In genomic region chr14:62454136-62454535, GRCm38 (mm10) we compare ENCODE assay signal across 21 mouse cellular contexts. TPM values are rescaled to one million over a fixed set of nuclear protein-coding genes. Genes with fewer than 3 reads are reported as not detected.
DNase-seq lines count a peak whose midpoint lies in the region; ATAC-seq and TF ChIP-seq lines count a peak whose summit lies in the region.
"Had no signal": no experiment of that assay in that cellular context is flagged by ENCODE, and none has a peak within 500 bp of the region (broad histone marks: within the 10 kb centered on the region; RNA-seq: fewer than 3 reads in every experiment).

No protein-coding gene starts in this region.

- peak overlapping the region; percentile 15; the same call in 1 of the 2 replicates for H3K27ac ChIP-seq in heart, postnatal 0 days (ENCODE audit: low read depth)
- peak overlapping the region; percentile 78 for H3K27ac ChIP-seq in lung, embryonic 16.5 days (ENCODE audit: low read length)
- H3K27ac ChIP-seq in forebrain, embryonic 14.5 days (ENCODE audit: low read depth, low read length): peak overlapping the region; percentile 90
- peak overlapping the region; percentile 80 for H3K27ac ChIP-seq in neural tube, embryonic 15.5 days (replicated peaks)
- H3K27ac ChIP-seq: liver, embryonic 12.5 days; neural tube, embryonic 12.5 days had no signal

- no peaks in the 10 kb centered on the region for H3K36me3 ChIP-seq in heart, postnatal 0 days (replicated peaks; ENCODE audit: control insufficient read depth, insufficient read depth, low read length)
- H3K36me3 ChIP-seq in lung, embryonic 16.5 days (ENCODE audit: control insufficient read depth, insufficient read depth, low read length): no peaks in the 10 kb centered on the region
- no peaks in the 10 kb centered on the region for H3K36me3 ChIP-seq in forebrain, embryonic 14.5 days (ENCODE audit: control insufficient read depth, insufficient read depth, low read length)
- no peaks in the 10 kb centered on the region for H3K36me3 ChIP-seq in neural tube, embryonic 15.5 days
- H3K36me3 ChIP-seq: liver, embryonic 12.5 days; neural tube, embryonic 12.5 days had no signal

- 26% methylated on average over 3 of the region's 3 CpGs for WGBS in heart, postnatal 0 days
- 27% methylated on average over 3 of the region's 3 CpGs for WGBS in lung, embryonic 16.5 days
- 41% methylated on average over 3 of the region's 3 CpGs for whole genome bisulfite sequencing in lung, adult 2 months
- 25% methylated on average over 3 of the region's 3 CpGs for WGBS in forebrain, embryonic 14.5 days
- WGBS in neural tube, embryonic 15.5 days: 37% methylated on average over 3 of the region's 3 CpGs

- DNase-seq in heart, postnatal 0 days (ENCODE audit: low spot score): no peak
- no peak for DNase-seq in heart, adult 11 months
- no peak for DNase-seq in lung, adult 2 months
- DNase-seq in forebrain, embryonic 14.5 days (ENCODE audit: low spot score): peak; percentile 75
- no peak for DNase-seq in frontal cortex, postnatal 14 days (ENCODE audit: low spot score in 2 of 2)
- DNase-seq: cerebellum, postnatal 14 days; gastrocnemius, postnatal 36 days; heart, postnatal 14 days; lung, postnatal 4 days; midbrain, embryonic 14.5 days; retina, postnatal 1 day; spleen, adult 18-20 months had no signal

- no peak for TF ChIP-seq POLR2A in lung, adult 2 months (IDR thresholded peaks at IDR 0.05; ENCODE audit: borderline replicate concordance, extremely low read depth, low read depth, low read length)

- no peak overlapping the region for H3K4me2 ChIP-seq in heart, postnatal 0 days (ENCODE audit: low read depth, low read length)
- no peak overlapping the region for H3K4me2 ChIP-seq in lung, embryonic 16.5 days (ENCODE audit: low read depth, low read length)
- peak overlapping the region; percentile 30; the same call in 1 of the 2 replicates for H3K4me2 ChIP-seq in forebrain, embryonic 14.5 days (ENCODE audit: low read length)
- no peak overlapping the region for H3K4me2 ChIP-seq in neural tube, embryonic 15.5 days
- H3K4me2 ChIP-seq: liver, embryonic 12.5 days; neural tube, embryonic 12.5 days had no signal

- no peak for TF ChIP-seq CTCF in heart, postnatal 0 days (IDR thresholded peaks at IDR 0.05; ENCODE audit: low read depth)
- TF ChIP-seq CTCF in lung, adult 2 months (IDR thresholded peaks at IDR 0.05; ENCODE audit: insufficient read depth, low read length): no peak

- H3K4me1 ChIP-seq in heart, postnatal 0 days (ENCODE audit: control insufficient read depth, insufficient read depth): 0 out of 2 replicates have a peak, but pooled peaks cover 4% of the 10 kb centered on the region
- H3K4me1 ChIP-seq in lung, embryonic 16.5 days (replicated peaks; ENCODE audit: control insufficient read depth, insufficient read depth, low read length): peaks cover 12% of the 10 kb centered on the region; the same call in 1 of the 2 replicates
- no peaks in the 10 kb centered on the region for H3K4me1 ChIP-seq in lung, adult 2 months (ENCODE audit: control insufficient read depth, insufficient read depth, low read length)
- H3K4me1 ChIP-seq in forebrain, embryonic 14.5 days (ENCODE audit: control insufficient read depth, insufficient read depth, low read length): peaks cover 32% of the 10 kb centered on the region
- H3K4me1 ChIP-seq in neural tube, embryonic 15.5 days: peaks cover 33% of the 10 kb centered on the region
- H3K4me1 ChIP-seq: liver, embryonic 12.5 days; neural tube, embryonic 12.5 days had no signal

- H3K9ac ChIP-seq in heart, postnatal 0 days (replicated peaks; ENCODE audit: low read depth, low read length): no peak overlapping the region
- H3K9ac ChIP-seq in lung, embryonic 16.5 days (ENCODE audit: low read length): no peak overlapping the region
- H3K9ac ChIP-seq in forebrain, embryonic 14.5 days (ENCODE audit: low read length): no peak overlapping the region
- H3K9ac ChIP-seq in neural tube, embryonic 15.5 days (replicated peaks): no peak overlapping the region
- H3K9ac ChIP-seq: liver, embryonic 12.5 days; neural tube, embryonic 12.5 days had no signal

- no peaks in the 10 kb centered on the region for H3K27me3 ChIP-seq in heart, postnatal 0 days (ENCODE audit: control insufficient read depth, insufficient read depth, low read length)
- H3K27me3 ChIP-seq in lung, embryonic 16.5 days (ENCODE audit: control insufficient read depth, insufficient read depth, low read depth, low read length): no peaks in the 10 kb centered on the region
- no peaks in the 10 kb centered on the region for H3K27me3 ChIP-seq in forebrain, embryonic 14.5 days (replicated peaks; ENCODE audit: control insufficient read depth, insufficient read depth, low read length)
- H3K27me3 ChIP-seq in neural tube, embryonic 15.5 days (replicated peaks): 0 out of 2 replicates have a peak, but pooled peaks cover 3% of the 10 kb centered on the region
- H3K27me3 ChIP-seq: liver, embryonic 12.5 days; neural tube, embryonic 12.5 days had no signal

- H3K4me3 ChIP-seq in heart, postnatal 0 days (ENCODE audit: low read depth, low read length): no peak overlapping the region
- H3K4me3 ChIP-seq in lung, embryonic 16.5 days (ENCODE audit: low read length): no peak overlapping the region
- no peak overlapping the region for H3K4me3 ChIP-seq in lung, adult 2 months (replicated peaks; ENCODE audit: extremely low read depth, low read depth, low read length)
- no peak overlapping the region for H3K4me3 ChIP-seq in forebrain, embryonic 14.5 days (ENCODE audit: low read depth, low read length)
- no peak overlapping the region for H3K4me3 ChIP-seq in neural tube, embryonic 15.5 days (replicated peaks)
- H3K4me3 ChIP-seq: liver, embryonic 12.5 days; neural tube, embryonic 12.5 days had no signal

- no peak for ATAC-seq in heart, postnatal 0 days (ENCODE audit: insufficient read depth, low read depth)
- no peak; the same call in 1 of the 2 replicates for ATAC-seq in lung, embryonic 16.5 days (ENCODE audit: low read depth)
- ATAC-seq in forebrain, embryonic 14.5 days: no peak
- ATAC-seq in neural tube, embryonic 15.5 days (ENCODE audit: low FRiP score): no peak
- ATAC-seq: activated CD4-positive, CD25-positive, alpha-beta regulatory T cell, adult 4 months; liver, embryonic 12.5 days had no signal

- TF ChIP-seq EP300 in heart, postnatal 0 days (IDR thresholded peaks at IDR 0.05; ENCODE audit: low read depth): no peak

- H3K9me3 ChIP-seq in heart, postnatal 0 days (replicated peaks; ENCODE audit: control insufficient read depth, low read length): no peaks in the 10 kb centered on the region
- H3K9me3 ChIP-seq in lung, embryonic 16.5 days (ENCODE audit: control insufficient read depth, low read length): no peaks in the 10 kb centered on the region
- H3K9me3 ChIP-seq in forebrain, embryonic 14.5 days (replicated peaks; ENCODE audit: control insufficient read depth, low read length): no peaks in the 10 kb centered on the region
- no peaks in the 10 kb centered on the region for H3K9me3 ChIP-seq in neural tube, embryonic 15.5 days (replicated peaks)
- H3K9me3 ChIP-seq: liver, embryonic 12.5 days; neural tube, embryonic 12.5 days had no signal

RNA-seq across cellular contexts. Expression of gene Gucy1b2, which starts 2.0 kb away (rescaled TPM):
- not detected in 2 replicates for total RNA-seq in heart, postnatal 0 days (2014; rRNA removed; ENCODE audit: low replicate concordance)
- polyA plus RNA-seq in heart, postnatal 0 days (2015; fragmentation: Nextera tagmentation; extraction: Ambion mirVana): 0.04 and 0.18 TPM in 2 replicates
- 0.13 and 0.31 TPM in 2 replicates for polyA plus RNA-seq in lung, embryonic 16.5 days (2015; fragmentation: Nextera tagmentation; extraction: Ambion mirVana)
- polyA plus RNA-seq in lung, adult 2 months (2012; rRNA removed): not detected in 2 replicates
- polyA plus RNA-seq in forebrain, embryonic 14.5 days (2014; fragmentation: Nextera tagmentation; extraction: Ambion mirVana): 3.7 and 4.5 TPM in 2 replicates
- 0.26 and 0.38 TPM in 2 replicates for polyA plus RNA-seq in neural tube, embryonic 15.5 days (2015; fragmentation: Nextera tagmentation; extraction: Ambion mirVana)
- total RNA-seq: gastrocnemius, postnatal 36 days; heart, postnatal 14 days; MEL had no signal
- polyA plus RNA-seq: activated CD4-positive, CD25-positive, alpha-beta regulatory T cell, adult 4 months; embryonic facial prominence, embryonic 11.5 days; intestine, embryonic 14.5 days; liver, embryonic 12.5 days; urinary bladder, adult 2 months had no signal

Comparison
In these comparisons a context has a peak if more than half of its experiments do, and no peak if none do; other contexts are left out.
1. H3K27ac ChIP-seq: peak in every context shown above with its lines; median percentile 90 in forebrain, embryonic 14.5 days; 80 in neural tube, embryonic 15.5 days; 78 in lung, embryonic 16.5 days; 15 in heart, postnatal 0 days.